Mouse (Mus musculus) hindbrain, embryonic 15.5 days (tissue): ENCODE measurements around the gene Gm20388. TPM values are rescaled to one million over a fixed set of nuclear protein-coding genes. Genes with fewer than 3 reads are reported as not detected.
A peak's percentile ranks its signal among the peaks of the same experiment; 100 is the strongest.

Experiments used
- ATAC-seq: fragments of 200-750 bp; cut with Nextera tagmentation; 2 replicates; pipeline ENCODE4 v1.8.0; 2017; ENCODE audit warnings: low read depth, moderate number of reproducible peaks, moderate TSS enrichment; ENCODE audit not compliant: low FRiP score
- H3K27ac ChIP-seq: fragments of 300-500 bp; sonication (generic); replicated peaks from 2 replicates; pipeline ENCODE4 v1.5.1; 2015; ENCODE audit warnings: mild to moderate bottlenecking, inconsistent platforms
- H3K27me3 ChIP-seq: fragments of 300-500 bp; sonication (generic); 2 replicates; pipeline ENCODE4 v1.6.1; 2015; ENCODE audit warnings: control low read depth, inconsistent platforms
- H3K36me3 ChIP-seq: fragments of 300-500 bp; sonication (generic); 2 replicates; pipeline ENCODE4 v1.6.1; 2015; ENCODE audit warnings: control low read depth, inconsistent platforms
- H3K4me1 ChIP-seq: fragments of 300-500 bp; sonication (generic); replicated peaks from 2 replicates; pipeline ENCODE4 v1.6.1; 2015; ENCODE audit warnings: control low read depth, inconsistent platforms
- H3K4me2 ChIP-seq: fragments of 300-500 bp; sonication (generic); 2 replicates; pipeline ENCODE4 v1.6.1; 2015; ENCODE audit warnings: moderate library complexity, mild to moderate bottlenecking, inconsistent platforms
- H3K4me3 ChIP-seq: fragments of 300-500 bp; sonication (generic); 2 replicates; pipeline ENCODE4 v1.5.1; 2015; ENCODE audit warnings: mild to moderate bottlenecking, inconsistent platforms
- H3K9ac ChIP-seq: fragments of 300-500 bp; sonication (generic); 2 replicates; pipeline ENCODE4 v1.6.1; 2015; ENCODE audit warnings: inconsistent platforms
- H3K9me3 ChIP-seq: fragments of 300-500 bp; sonication (generic); 2 replicates; pipeline ENCODE4 v1.6.1; 2016; ENCODE audit warnings: control low read depth, inconsistent platforms
- WGBS: fragments of 180-500 bp; shearing (Covaris S2); methylation state at CpG from one replicate; pipeline ENCODE4 v1.1.7; 2015; 5-methylcytosine and 5-hydroxymethylcytosine counted together
- polyA plus RNA-seq: library from polyadenylated mRNA; unstranded; fragments of >200 nt; fragmentation: Nextera tagmentation; extraction: Ambion mirVana; gene quantifications from 2 replicates; pipeline ENCODE4 v1.2.1, GENCODE M21; 2015

Gm20388 gene
- polyA plus RNA-seq, 1 experiment from 2014 or later: 5.4 TPM

DNA sequence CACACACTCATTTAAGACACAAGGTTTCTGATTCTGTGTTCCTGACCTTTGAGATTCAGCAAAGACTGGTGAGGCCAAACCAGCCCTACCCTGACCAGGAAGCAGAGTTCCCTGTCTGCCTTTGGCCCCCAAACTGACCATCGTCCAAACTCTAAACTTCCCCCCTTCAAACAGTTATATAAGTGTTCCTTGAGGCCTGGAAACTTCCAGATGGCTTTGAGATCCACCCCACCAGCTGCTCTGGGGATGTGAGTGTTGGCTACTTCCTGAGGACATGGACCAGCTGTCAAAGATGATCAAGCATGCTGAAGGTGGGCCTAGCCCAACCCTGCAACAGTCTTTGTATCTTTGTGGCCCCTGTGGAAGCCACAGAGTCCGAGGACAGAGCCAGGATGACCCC lies 146.4 kb downstream of the Gm20388 start:
- H3K36me3 ChIP-seq: no peaks in the 10 kb centered on the region
- no peak overlapping the region for H3K4me2 ChIP-seq
- ATAC-seq: no peak
- no peak overlapping the region for H3K9ac ChIP-seq
- H3K27ac ChIP-seq: no peak overlapping the region
- no peaks in the 10 kb centered on the region for H3K9me3 ChIP-seq
- no peak overlapping the region for H3K4me3 ChIP-seq
- no peaks in the 10 kb centered on the region for H3K27me3 ChIP-seq
- WGBS: 75% methylated on average over 2 of the region's 2 CpGs
- H3K4me1 ChIP-seq: no peaks in the 10 kb centered on the region

- H3K4me1 ChIP-seq: no peaks in the 10 kb centered on the region
- no peaks in the 10 kb centered on the region for H3K36me3 ChIP-seq
- ATAC-seq: no peak
- no peak overlapping the region for H3K4me2 ChIP-seq
- no peak overlapping the region for H3K4me3 ChIP-seq
- H3K27ac ChIP-seq: no peak overlapping the region
- H3K27me3 ChIP-seq: no peaks in the 10 kb centered on the region
- 92% methylated on average over 14 of the region's 14 CpGs for WGBS
- no peaks in the 10 kb centered on the region for H3K9me3 ChIP-seq
- no peak overlapping the region for H3K9ac ChIP-seq
Measured at GRCm38 (mm10) chr8:120062742-120063141, 152.1 kb downstream of the Gm20388 start.

GRCm38 (mm10) chr8:120063326-120063725 lies 152.7 kb downstream of the Gm20388 start:
- 88% methylated on average over 3 of the region's 3 CpGs for WGBS
- Histone ChIP-seq H3K27me3 (no peaks in the 10 kb centered on the region), H3K36me3 (no peaks in the 10 kb centered on the region), H3K9me3 (no peaks in the 10 kb centered on the region), H3K4me1 (no peaks in the 10 kb centered on the region), H3K9ac (no peak overlapping the region), H3K4me2 (no peak overlapping the region), H3K4me3 (no peak overlapping the region), H3K27ac (no peak overlapping the region)
- no peak for ATAC-seq

DNA sequence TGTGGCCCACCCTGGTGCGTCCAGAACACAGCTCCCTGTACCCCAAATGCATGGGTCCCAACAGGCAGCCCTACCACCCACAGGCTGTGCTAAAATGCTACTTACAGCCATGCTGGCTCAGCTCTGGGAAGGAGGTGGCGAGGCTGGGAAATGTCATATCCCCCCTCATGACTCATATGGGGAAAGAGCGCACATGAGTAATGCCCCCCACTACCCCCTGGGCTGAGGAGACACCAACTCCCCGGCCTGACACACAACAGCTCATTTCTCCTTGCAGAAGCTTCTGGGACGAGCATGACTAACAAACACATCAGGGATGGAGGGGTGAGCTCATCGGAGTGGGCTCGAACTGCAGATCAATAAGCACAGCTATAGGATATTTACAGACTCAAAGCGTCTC lies 155.0 kb downstream of the Gm20388 start:
- no peak overlapping the region for H3K4me3 ChIP-seq
- no peak overlapping the region for H3K4me2 ChIP-seq
- H3K9me3 ChIP-seq: no peaks in the 10 kb centered on the region
- no peaks in the 10 kb centered on the region for H3K4me1 ChIP-seq
- no peaks in the 10 kb centered on the region for H3K36me3 ChIP-seq
- no peaks in the 10 kb centered on the region for H3K27me3 ChIP-seq
- no peak for ATAC-seq
- no peak overlapping the region for H3K9ac ChIP-seq
- H3K27ac ChIP-seq: no peak overlapping the region
- 93% methylated on average over 8 of the region's 8 CpGs for WGBS

DNA sequence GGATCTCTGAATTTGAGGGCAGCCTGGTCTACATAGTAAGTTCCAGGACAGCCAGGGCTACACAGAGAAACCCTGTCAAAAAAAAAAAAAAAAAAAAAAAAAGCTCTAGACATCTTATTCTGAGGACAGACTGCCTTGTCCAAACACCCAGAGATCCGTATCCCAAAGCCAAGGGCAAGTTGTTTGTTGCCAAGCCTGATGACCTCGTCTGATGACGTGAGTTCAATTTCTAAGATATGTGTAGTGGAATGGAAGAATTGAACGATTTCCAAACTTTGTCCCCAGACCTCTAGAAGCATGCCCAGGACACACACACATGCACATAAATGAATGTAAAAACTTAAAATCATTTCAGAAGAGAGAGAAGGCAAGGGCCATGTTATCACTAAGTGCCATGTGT lies 155.6 kb downstream of the Gm20388 start:
- Histone ChIP-seq H3K27me3 (no peaks in the 10 kb centered on the region), H3K27ac (no peak overlapping the region), H3K9ac (no peak overlapping the region), H3K4me3 (no peak overlapping the region), H3K4me1 (no peaks in the 10 kb centered on the region), H3K36me3 (no peaks in the 10 kb centered on the region), H3K9me3 (no peaks in the 10 kb centered on the region), H3K4me2 (no peak overlapping the region)
- 88% methylated on average over 4 of the region's 4 CpGs for WGBS
- no peak for ATAC-seq

DNA sequence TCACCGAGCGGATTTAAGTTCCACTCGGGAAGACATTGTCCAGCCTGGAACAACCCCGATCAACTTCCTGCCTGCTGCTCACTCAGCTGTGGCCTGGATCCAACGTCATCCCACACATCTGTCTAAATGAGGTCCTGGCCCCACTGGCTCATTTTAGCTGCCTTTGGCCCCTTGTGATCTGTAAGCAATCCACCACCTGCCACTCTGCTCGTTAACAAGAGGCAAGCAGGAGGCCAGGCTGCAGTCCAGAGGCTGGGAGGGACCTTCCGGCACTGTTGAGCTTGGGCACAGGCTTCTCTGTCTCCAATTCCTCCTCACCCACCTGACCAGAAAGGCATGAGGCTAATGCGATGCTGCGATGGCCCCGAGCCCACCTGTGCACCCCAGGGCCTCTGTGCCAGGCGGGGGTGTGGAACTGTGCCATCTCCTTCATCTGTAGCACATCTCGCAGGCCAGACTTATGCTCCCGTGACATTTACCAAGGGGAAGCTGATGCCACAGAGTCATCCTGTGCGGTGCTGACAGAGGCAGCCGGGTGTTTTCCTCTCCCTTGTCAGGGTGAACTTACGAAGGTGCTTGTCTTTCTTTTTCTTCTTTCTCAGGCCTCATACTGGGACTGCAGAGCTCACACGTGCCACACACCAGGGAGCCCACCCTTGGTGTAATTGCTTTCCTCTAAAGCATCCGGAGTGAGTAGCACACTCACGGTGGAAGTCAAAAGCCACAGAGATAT lies 157.5 kb downstream of the Gm20388 start:
- H3K27me3 ChIP-seq: no peaks in the 10 kb centered on the region
- no peak overlapping the region for H3K27ac ChIP-seq
- no peak overlapping the region for H3K9ac ChIP-seq
- no peak overlapping the region for H3K4me3 ChIP-seq
- WGBS: 53% methylated on average over 19 of the region's 19 CpGs
- H3K4me1 ChIP-seq: no peaks in the 10 kb centered on the region
- H3K4me2 ChIP-seq: no peak overlapping the region
- no peak for ATAC-seq
- H3K36me3 ChIP-seq: no peaks in the 10 kb centered on the region
- H3K9me3 ChIP-seq: no peaks in the 10 kb centered on the region

GRCm38 (mm10) chr8:120071684-120072083 lies 161.0 kb downstream of the Gm20388 start:
- H3K9me3 ChIP-seq: no peaks in the 10 kb centered on the region
- H3K27me3 ChIP-seq: no peaks in the 10 kb centered on the region
- no peak overlapping the region for H3K27ac ChIP-seq
- no peaks in the 10 kb centered on the region for H3K36me3 ChIP-seq
- no peak overlapping the region for H3K4me2 ChIP-seq
- WGBS: 26% methylated on average over 4 of the region's 4 CpGs
- H3K9ac ChIP-seq: no peak overlapping the region
- no peaks in the 10 kb centered on the region for H3K4me1 ChIP-seq
- peak; percentile 75; the same call in 1 of the 2 replicates for ATAC-seq
- H3K4me3 ChIP-seq: no peak overlapping the region

DNA sequence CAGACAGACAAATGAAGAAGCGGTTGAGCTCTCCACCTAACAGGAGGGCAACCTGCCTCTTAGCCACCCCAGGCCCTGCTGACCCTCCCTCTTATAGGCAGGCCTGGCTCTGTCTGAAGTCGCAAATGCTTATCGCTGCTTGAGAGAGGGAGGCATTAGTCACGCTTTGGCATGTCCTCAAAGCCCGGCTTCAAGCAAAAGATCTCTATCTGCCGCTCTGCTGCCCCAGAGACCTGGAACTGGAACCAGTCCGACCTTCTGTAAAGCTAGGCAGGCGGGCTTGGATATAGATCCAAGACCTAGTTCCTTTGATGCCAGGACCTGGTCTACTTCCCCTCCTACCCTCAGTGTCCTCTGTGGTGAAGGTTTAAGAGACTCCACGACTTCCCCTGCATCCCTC lies 161.6 kb downstream of the Gm20388 start:
- Histone ChIP-seq H3K27ac (no peak overlapping the region), H3K4me3 (no peak overlapping the region), H3K9ac (no peak overlapping the region), H3K36me3 (no peaks in the 10 kb centered on the region), H3K9me3 (no peaks in the 10 kb centered on the region), H3K4me2 (no peak overlapping the region), H3K4me1 (no peaks in the 10 kb centered on the region), H3K27me3 (no peaks in the 10 kb centered on the region)
- ATAC-seq: no peak; the same call in 1 of the 2 replicates
- 56% methylated on average over 9 of the region's 9 CpGs for WGBS

DNA sequence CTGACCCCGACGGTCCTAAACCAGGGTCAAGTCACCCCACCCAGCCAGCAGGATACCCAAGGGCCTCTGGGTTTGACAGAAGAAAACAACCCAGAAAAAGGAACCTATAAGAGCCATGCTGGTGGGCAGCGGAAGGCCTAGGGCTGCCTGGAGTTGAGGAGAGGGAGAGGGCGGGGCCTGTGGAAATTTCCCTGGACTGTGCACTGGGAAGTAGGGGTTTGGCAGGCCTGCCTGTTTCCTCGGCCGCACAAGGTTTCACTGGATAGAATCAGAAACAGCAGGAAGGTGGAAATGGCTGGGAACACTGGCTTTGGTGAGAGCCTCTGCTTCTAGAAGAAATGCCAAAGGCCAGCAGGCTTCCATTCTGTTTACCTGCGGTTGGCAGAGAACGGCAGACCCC lies 162.2 kb downstream of the Gm20388 start:
- no peak for ATAC-seq
- no peak overlapping the region for H3K27ac ChIP-seq
- no peaks in the 10 kb centered on the region for H3K27me3 ChIP-seq
- WGBS: 83% methylated on average over 8 of the region's 8 CpGs
- H3K4me2 ChIP-seq: no peak overlapping the region
- no peak overlapping the region for H3K4me3 ChIP-seq
- no peaks in the 10 kb centered on the region for H3K4me1 ChIP-seq
- H3K9me3 ChIP-seq: no peaks in the 10 kb centered on the region
- no peak overlapping the region for H3K9ac ChIP-seq
- no peaks in the 10 kb centered on the region for H3K36me3 ChIP-seq

DNA sequence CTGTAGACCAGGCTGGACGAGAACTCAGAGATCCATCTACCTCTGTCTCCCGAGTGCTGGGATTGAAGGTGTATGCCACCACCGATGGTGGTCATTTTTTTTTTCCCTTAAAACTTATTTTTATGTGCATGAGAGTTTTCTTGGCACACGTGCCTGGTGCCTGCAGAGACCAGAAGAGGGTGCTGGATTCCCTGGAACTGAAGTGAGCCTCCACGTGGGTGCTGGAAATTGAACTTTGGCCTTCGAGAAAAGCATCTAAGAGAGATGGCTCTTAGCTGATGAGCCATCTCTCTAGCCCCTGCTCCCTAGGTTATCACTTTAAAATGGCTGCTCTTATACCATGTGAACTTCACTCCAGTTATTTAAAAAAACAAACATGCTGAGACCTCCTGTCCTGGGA lies 163.9 kb downstream of the Gm20388 start:
- H3K4me2 ChIP-seq: no peak overlapping the region
- H3K4me3 ChIP-seq: no peak overlapping the region
- no peaks in the 10 kb centered on the region for H3K9me3 ChIP-seq
- H3K36me3 ChIP-seq: no peaks in the 10 kb centered on the region
- no peaks in the 10 kb centered on the region for H3K27me3 ChIP-seq
- no peak for ATAC-seq
- H3K9ac ChIP-seq: no peak overlapping the region
- no peaks in the 10 kb centered on the region for H3K4me1 ChIP-seq
- H3K27ac ChIP-seq: no peak overlapping the region
- 72% methylated on average over 6 of the region's 6 CpGs for WGBS

GRCm38 (mm10) chr8:120075347-120075746 lies 164.7 kb downstream of the Gm20388 start:
- Histone ChIP-seq H3K27me3 (no peaks in the 10 kb centered on the region), H3K4me1 (no peaks in the 10 kb centered on the region), H3K9me3 (no peaks in the 10 kb centered on the region), H3K36me3 (no peaks in the 10 kb centered on the region), H3K4me3 (no peak overlapping the region), H3K9ac (no peak overlapping the region), H3K4me2 (no peak overlapping the region), H3K27ac (no peak overlapping the region)
- WGBS: 56% methylated on average over 6 of the region's 6 CpGs
- no peak for ATAC-seq

- Histone ChIP-seq H3K9ac (no peak overlapping the region), H3K4me1 (no peaks in the 10 kb centered on the region), H3K4me3 (no peak overlapping the region), H3K9me3 (no peaks in the 10 kb centered on the region), H3K36me3 (peaks cover 18% of the 10 kb centered on the region), H3K27me3 (no peaks in the 10 kb centered on the region), H3K4me2 (no peak overlapping the region), H3K27ac (no peak overlapping the region)
- 16% methylated on average over 10 of the region's 10 CpGs for WGBS
- ATAC-seq: peak; percentile 20; the same call in 1 of the 2 replicates
Measured at GRCm38 (mm10) chr8:120078080-120078479, 167.4 kb downstream of the Gm20388 start.

DNA sequence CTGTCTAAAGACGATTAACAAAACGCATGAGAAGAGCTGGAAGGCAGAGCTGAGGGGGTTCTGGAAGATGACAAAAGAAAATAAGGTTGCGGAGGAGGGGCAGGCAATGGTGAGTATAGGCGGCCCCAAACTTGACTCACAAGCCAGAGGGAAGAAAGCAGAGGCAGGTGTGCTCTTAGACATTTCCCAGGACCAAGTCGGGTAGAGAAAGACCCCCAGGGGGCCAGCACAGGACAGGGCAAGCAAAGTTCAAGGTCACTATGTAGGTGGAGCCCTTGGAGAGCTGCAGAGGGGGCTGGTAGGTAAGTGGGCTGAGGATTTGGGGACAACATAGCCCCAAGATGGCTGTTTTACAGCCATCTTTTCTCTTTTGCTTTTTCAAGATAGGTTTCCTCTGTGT lies 168.7 kb downstream of the Gm20388 start:
- H3K4me2 ChIP-seq: no peak overlapping the region
- ATAC-seq: no peak
- no peaks in the 10 kb centered on the region for H3K9me3 ChIP-seq
- no peak overlapping the region for H3K9ac ChIP-seq
- H3K27ac ChIP-seq: no peak overlapping the region
- no peaks in the 10 kb centered on the region for H3K27me3 ChIP-seq
- no peak overlapping the region for H3K4me3 ChIP-seq
- 65% methylated on average over 5 of the region's 5 CpGs for WGBS
- no peaks in the 10 kb centered on the region for H3K4me1 ChIP-seq
- H3K36me3 ChIP-seq: peaks cover 22% of the 10 kb centered on the region
